Mouse (Mus musculus): ENCODE data around the gene Ttc14. TPM values are rescaled to one million over a fixed set of nuclear protein-coding genes. Genes with fewer than 3 reads are reported as not detected.

The Ttc14 gene
- polyA plus RNA-seq, 1 experiment from 2014 or later = 65.9 TPM

GRCm38 (mm10) chr3:33838877-33839276, 39.2 kb downstream of the Ttc14 start:
- WGBS = 40% methylated on average over 10 of the region's 10 CpGs
- H3K4me1 ChIP-seq (ENCODE audit: insufficient read depth) = no peaks in the 10 kb centered on the region
- TF ChIP-seq CTCF (IDR thresholded peaks at IDR 0.05; ENCODE audit: low read depth) = no peak
- H3K4me2 ChIP-seq = peak overlapping the region; percentile 27; the same call in 1 of the 2 replicates
- no peaks in the 10 kb centered on the region for H3K36me3 ChIP-seq (ENCODE audit: insufficient read depth)
- ATAC-seq (ENCODE audit: insufficient read depth) (no peak), DNase-seq (no peak)
- no peak overlapping the region for H3K4me3 ChIP-seq (ENCODE audit: low read depth, low read length)
- H3K9me3 ChIP-seq (ENCODE audit: low read depth, low read length) = no peaks in the 10 kb centered on the region
- H3K9ac ChIP-seq = 0 out of 2 replicates have a peak overlapping the region, but pooled peaks have one; percentile 26
- H3K27ac ChIP-seq (ENCODE audit: low read depth) = no peak overlapping the region
- no peaks in the 10 kb centered on the region for H3K27me3 ChIP-seq (ENCODE audit: insufficient read depth, low read length)

- peak within 1 kb of the TSS; percentile 49 for H3K4me3 ChIP-seq (ENCODE audit: low read depth, low read length)
- no peaks in the 10 kb centered on the region for H3K27me3 ChIP-seq (ENCODE audit: insufficient read depth, low read length)
- H3K36me3 ChIP-seq (ENCODE audit: insufficient read depth) = no peaks in the 10 kb centered on the region
- H3K9ac ChIP-seq = peak within 1 kb of the TSS; percentile 65
- no peaks in the 10 kb centered on the region for H3K9me3 ChIP-seq (ENCODE audit: low read depth, low read length)
- no peaks in the 10 kb centered on the region for H3K4me1 ChIP-seq (ENCODE audit: insufficient read depth)
- peak; percentile 88 for DNase-seq
- H3K4me2 ChIP-seq = peak within 1 kb of the TSS; percentile 84
- ATAC-seq (ENCODE audit: insufficient read depth) = peak; percentile 95
- WGBS = 5% methylated on average over 26 of the region's 26 CpGs
- TF ChIP-seq CTCF (IDR thresholded peaks at IDR 0.05; ENCODE audit: low read depth) = peak; percentile 11; the same call in 1 of the 2 replicates
- no peak within 1 kb of the TSS for H3K27ac ChIP-seq (ENCODE audit: low read depth)
Measured at GRCm38 (mm10) chr3:33843801-33844632, 44.4 kb downstream of the Ttc14 start, which contains the start of gene Ccdc39. Gene Ccdc39, minus strand, starts transcription at chr3:33844310.

GRCm38 (mm10) chr3:33846639-33847038, 47.0 kb downstream of the Ttc14 start:
- ATAC-seq (ENCODE audit: insufficient read depth) = no peak
- no peaks in the 10 kb centered on the region for H3K9me3 ChIP-seq (ENCODE audit: low read depth, low read length)
- no peak for DNase-seq
- no peak overlapping the region for H3K27ac ChIP-seq (ENCODE audit: low read depth)
- H3K4me3 ChIP-seq (ENCODE audit: low read depth, low read length) = no peak overlapping the region
- WGBS = 74% methylated on average over 6 of the region's 6 CpGs
- no peaks in the 10 kb centered on the region for H3K4me1 ChIP-seq (ENCODE audit: insufficient read depth)
- TF ChIP-seq CTCF (IDR thresholded peaks at IDR 0.05; ENCODE audit: low read depth) = no peak
- H3K9ac ChIP-seq = no peak overlapping the region
- no peaks in the 10 kb centered on the region for H3K36me3 ChIP-seq (ENCODE audit: insufficient read depth)
- H3K27me3 ChIP-seq (ENCODE audit: insufficient read depth, low read length) = no peaks in the 10 kb centered on the region
- H3K4me2 ChIP-seq = no peak overlapping the region

DNA sequence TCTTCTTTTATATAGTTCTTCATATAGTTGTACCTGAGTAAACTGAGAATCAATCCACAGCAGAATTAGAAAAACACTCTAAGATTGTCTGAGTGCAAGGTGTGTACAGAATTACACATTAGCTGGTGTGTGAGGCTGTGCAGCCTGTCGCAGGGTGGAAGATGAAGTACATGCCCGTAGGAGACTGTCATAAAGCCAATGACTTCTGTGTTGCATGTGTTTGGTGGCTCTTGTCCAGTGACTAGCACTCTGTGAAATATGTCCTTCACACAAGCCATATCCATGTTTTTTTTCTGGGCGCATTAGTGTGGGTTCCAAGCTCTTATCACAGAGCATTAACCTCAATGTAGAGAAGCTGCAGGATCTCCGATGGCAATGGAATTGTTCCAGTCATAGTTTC, 51.2 kb downstream of the Ttc14 start:
- no peaks in the 10 kb centered on the region for H3K4me1 ChIP-seq (ENCODE audit: insufficient read depth)
- WGBS = 76% methylated on average over 4 of the region's 4 CpGs
- H3K36me3 ChIP-seq (ENCODE audit: insufficient read depth) = no peaks in the 10 kb centered on the region
- no peak for TF ChIP-seq CTCF (IDR thresholded peaks at IDR 0.05; ENCODE audit: low read depth)
- no peaks in the 10 kb centered on the region for H3K9me3 ChIP-seq (ENCODE audit: low read depth, low read length)
- H3K27ac ChIP-seq (ENCODE audit: low read depth) = no peak overlapping the region
- no peak overlapping the region for H3K4me2 ChIP-seq
- no peak overlapping the region for H3K9ac ChIP-seq
- no peak overlapping the region for H3K4me3 ChIP-seq (ENCODE audit: low read depth, low read length)
- H3K27me3 ChIP-seq (ENCODE audit: insufficient read depth, low read length) = no peaks in the 10 kb centered on the region
- DNase-seq (no peak), ATAC-seq (ENCODE audit: insufficient read depth) (no peak)

DNA sequence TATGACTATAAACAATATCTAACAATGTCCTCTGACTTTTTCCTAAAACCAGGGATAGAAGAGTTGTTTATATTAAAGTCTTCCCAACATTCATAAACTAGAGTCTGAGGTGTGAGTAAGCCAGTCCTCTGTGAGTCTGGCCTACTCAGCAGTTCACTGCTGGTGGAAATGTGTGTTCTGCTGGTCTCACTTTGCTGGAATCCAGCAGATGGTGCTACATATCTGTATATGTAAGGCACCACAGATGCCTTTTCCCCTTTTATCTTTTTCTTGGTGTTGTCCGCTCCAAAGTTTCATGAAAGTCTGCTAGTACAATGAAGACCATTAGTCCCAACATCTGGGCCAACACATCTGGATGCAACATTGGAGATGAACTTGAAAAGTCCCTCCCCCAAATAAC, 53.4 kb downstream of the Ttc14 start:
- TF ChIP-seq CTCF (IDR thresholded peaks at IDR 0.05; ENCODE audit: low read depth) = peak; percentile 5; the same call in 1 of the 2 replicates
- ATAC-seq (ENCODE audit: insufficient read depth) (no peak), DNase-seq (no peak)
- Histone ChIP-seq H3K27me3 (ENCODE audit: insufficient read depth, low read length) (no peaks in the 10 kb centered on the region), H3K4me1 (ENCODE audit: insufficient read depth) (no peaks in the 10 kb centered on the region), H3K4me3 (ENCODE audit: low read depth, low read length) (no peak overlapping the region), H3K27ac (ENCODE audit: low read depth) (no peak overlapping the region), H3K36me3 (ENCODE audit: insufficient read depth) (no peaks in the 10 kb centered on the region), H3K9me3 (ENCODE audit: low read depth, low read length) (no peaks in the 10 kb centered on the region), H3K9ac (no peak overlapping the region), H3K4me2 (no peak overlapping the region)
- WGBS = 53% methylated on average over 1 of the region's 1 CpGs

GRCm38 (mm10) chr3:33858939-33859338, 59.3 kb downstream of the Ttc14 start:
- Histone ChIP-seq H3K9ac (no peak overlapping the region), H3K9me3 (ENCODE audit: low read depth, low read length) (no peaks in the 10 kb centered on the region), H3K36me3 (ENCODE audit: insufficient read depth) (no peaks in the 10 kb centered on the region), H3K27me3 (ENCODE audit: insufficient read depth, low read length) (no peaks in the 10 kb centered on the region), H3K4me2 (no peak overlapping the region), H3K4me3 (ENCODE audit: low read depth, low read length) (no peak overlapping the region), H3K27ac (ENCODE audit: low read depth) (no peak overlapping the region), H3K4me1 (ENCODE audit: insufficient read depth) (no peaks in the 10 kb centered on the region)
- TF ChIP-seq CTCF (IDR thresholded peaks at IDR 0.05; ENCODE audit: low read depth) = no peak
- DNase-seq (no peak), ATAC-seq (ENCODE audit: insufficient read depth) (no peak)
- WGBS = 76% methylated on average over 3 of the region's 3 CpGs

DNA sequence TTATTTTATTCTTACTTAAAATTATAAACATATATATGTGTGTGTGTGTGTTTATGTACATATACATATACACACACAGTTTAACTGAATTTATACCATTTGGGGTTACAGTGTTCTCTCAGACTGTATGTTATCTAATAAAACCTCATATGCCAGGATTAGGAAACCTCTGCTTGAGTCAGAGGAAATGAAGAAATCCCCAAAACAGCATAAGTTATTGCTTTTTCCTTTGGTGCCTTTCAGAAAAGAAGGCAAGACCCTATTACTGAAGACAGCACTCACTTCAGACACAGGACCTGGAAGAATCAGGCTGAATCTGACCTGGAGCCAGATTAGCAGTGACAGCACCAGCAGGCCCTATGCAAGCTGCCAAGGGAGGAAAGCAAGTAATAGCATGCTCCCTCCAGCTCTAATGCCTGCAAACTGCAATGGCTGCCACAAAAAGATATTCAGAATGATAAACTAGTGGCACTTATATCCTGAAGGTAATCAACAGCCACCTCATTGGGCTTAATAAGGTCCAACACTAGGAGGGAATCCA, 64.4 kb downstream of the Ttc14 start:
- no peak overlapping the region for H3K4me2 ChIP-seq
- DNase-seq (no peak), ATAC-seq (ENCODE audit: insufficient read depth) (no peak)
- H3K4me1 ChIP-seq (ENCODE audit: insufficient read depth) = no peaks in the 10 kb centered on the region
- H3K9me3 ChIP-seq (ENCODE audit: low read depth, low read length) = no peaks in the 10 kb centered on the region
- TF ChIP-seq CTCF (IDR thresholded peaks at IDR 0.05; ENCODE audit: low read depth) = no peak
- H3K9ac ChIP-seq = no peak overlapping the region
- no peaks in the 10 kb centered on the region for H3K36me3 ChIP-seq (ENCODE audit: insufficient read depth)
- H3K27me3 ChIP-seq (ENCODE audit: insufficient read depth, low read length) = no peaks in the 10 kb centered on the region
- H3K27ac ChIP-seq (ENCODE audit: low read depth) = no peak overlapping the region
- H3K4me3 ChIP-seq (ENCODE audit: low read depth, low read length) = no peak overlapping the region

Other genes with a start within 250 kb of the Ttc14 start
- gene Ccdc39, start 44.5 kb downstream of the Ttc14 start, polyA plus RNA-seq (2014; fragmentation: Nextera tagmentation; extraction: Ambion mirVana) = 4.9 and 5.6 TPM in 2 replicates
- 54.3 and 56.6 TPM in 2 replicates for gene Fxr1, start 220.1 kb downstream of the Ttc14 start, polyA plus RNA-seq (2014; fragmentation: Nextera tagmentation; extraction: Ambion mirVana)